Mouse (Mus musculus) neural tube, embryonic 14.5 days (tissue): ENCODE data around the gene 1700012B07Rik. TPM values are rescaled to one million over a fixed set of nuclear protein-coding genes. Genes with fewer than 3 reads are reported as not detected.

Experiments
- ATAC-seq: fragments of 200-750 bp; cut with Nextera tagmentation; 2 replicates; pipeline ENCODE4 v1.8.0; 2017; ENCODE audit warnings: low read depth, mild to moderate bottlenecking, moderate TSS enrichment, moderate library complexity
- H3K27ac ChIP-seq: fragments of 300-500 bp; sonication (generic); 2 replicates; pipeline ENCODE4 v1.5.1; 2014; ENCODE audit warnings: low read depth, mild to moderate bottlenecking, control low read depth, low read length, moderate library complexity, mixed read lengths
- H3K27me3 ChIP-seq: fragments of 300-500 bp; sonication (generic); 2 replicates; pipeline ENCODE4 v1.6.1; 2014; ENCODE audit warnings: low read length; ENCODE audit not compliant: control insufficient read depth, insufficient read depth
- H3K36me3 ChIP-seq: fragments of 300-500 bp; sonication (generic); 2 replicates; pipeline ENCODE4 v1.6.1; 2014; ENCODE audit warnings: low read length, mixed read lengths; ENCODE audit not compliant: control insufficient read depth, insufficient read depth
- H3K4me1 ChIP-seq: fragments of 300-500 bp; sonication (generic); 2 replicates; pipeline ENCODE4 v1.6.1; 2014; ENCODE audit warnings: low read length; ENCODE audit not compliant: control insufficient read depth, insufficient read depth
- H3K4me2 ChIP-seq: fragments of 300-500 bp; sonication (generic); 2 replicates; pipeline ENCODE4 v1.6.1; 2014; ENCODE audit warnings: mild to moderate bottlenecking, low read depth, low read length, control low read depth
- H3K4me3 ChIP-seq: fragments of 300-500 bp; sonication (generic); 2 replicates; pipeline ENCODE4 v1.5.1; 2014; ENCODE audit warnings: low read depth, low read length, control low read depth, mixed read lengths
- H3K9ac ChIP-seq: fragments of 300-500 bp; sonication (generic); replicated peaks from 2 replicates; pipeline ENCODE4 v1.6.1; 2014; ENCODE audit warnings: low read depth, mild to moderate bottlenecking, control low read depth, low read length, mixed read lengths
- H3K9me3 ChIP-seq: fragments of 300-500 bp; sonication (generic); 2 replicates; pipeline ENCODE4 v1.6.1; 2016; ENCODE audit warnings: low read length; ENCODE audit not compliant: control insufficient read depth
- WGBS: fragments of 180-500 bp; shearing (Covaris S2); extraction: QIAGEN DNeasy Blood & Tissue Kit; methylation state at CpG from one replicate; pipeline ENCODE4 v1.1.7; 2014; 5-methylcytosine and 5-hydroxymethylcytosine counted together
- polyA plus RNA-seq: library from polyadenylated mRNA; unstranded; fragments of >200 nt; fragmentation: Nextera tagmentation; extraction: Ambion mirVana; gene quantifications from 2 replicates; pipeline ENCODE4 v1.2.1, GENCODE M21; 2014

Gene 1700012B07Rik
- polyA plus RNA-seq, 1 experiment from 2014 or later = not detected

GRCm38 (mm10) chr11:109790221-109790620 lies 37.6 kb downstream of the 1700012B07Rik start:
- H3K4me2 ChIP-seq = no peak overlapping the region
- no peak overlapping the region for H3K27ac ChIP-seq
- no peak overlapping the region for H3K4me3 ChIP-seq
- H3K27me3 ChIP-seq = no peaks in the 10 kb centered on the region
- H3K9me3 ChIP-seq = no peaks in the 10 kb centered on the region
- 89% methylated on average over 8 of the region's 8 CpGs for WGBS
- no peaks in the 10 kb centered on the region for H3K36me3 ChIP-seq
- no peaks in the 10 kb centered on the region for H3K4me1 ChIP-seq
- H3K9ac ChIP-seq = no peak overlapping the region
- ATAC-seq = no peak

DNA sequence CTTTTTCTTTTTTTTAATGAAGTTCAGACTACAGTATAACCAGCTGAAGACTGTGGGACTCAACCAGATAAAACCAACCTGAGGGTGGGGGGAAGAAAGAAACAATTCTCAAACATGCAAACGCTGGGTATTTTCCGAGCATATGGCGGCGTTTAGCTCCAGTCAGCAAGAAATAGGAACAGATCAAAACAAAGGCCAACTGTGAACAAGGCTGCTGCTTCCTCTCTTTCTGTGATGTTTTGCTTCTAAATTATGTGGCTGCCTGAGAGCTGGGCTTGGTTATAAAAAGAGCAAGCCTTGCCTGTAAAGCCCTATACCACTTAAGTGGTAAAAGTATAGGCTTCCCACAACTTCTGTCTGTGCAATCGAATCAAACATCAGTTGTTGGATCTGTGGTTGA lies 42.5 kb downstream of the 1700012B07Rik start:
- H3K27me3 ChIP-seq = no peaks in the 10 kb centered on the region
- ATAC-seq = no peak
- no peaks in the 10 kb centered on the region for H3K4me1 ChIP-seq
- H3K9me3 ChIP-seq = no peaks in the 10 kb centered on the region
- no peak overlapping the region for H3K9ac ChIP-seq
- 81% methylated on average over 5 of the region's 5 CpGs for WGBS
- H3K4me2 ChIP-seq = no peak overlapping the region
- H3K36me3 ChIP-seq = no peaks in the 10 kb centered on the region
- H3K27ac ChIP-seq = no peak overlapping the region
- no peak overlapping the region for H3K4me3 ChIP-seq

- H3K9ac ChIP-seq = no peak overlapping the region
- ATAC-seq = no peak
- H3K9me3 ChIP-seq = no peaks in the 10 kb centered on the region
- no peaks in the 10 kb centered on the region for H3K4me1 ChIP-seq
- no peaks in the 10 kb centered on the region for H3K36me3 ChIP-seq
- no peaks in the 10 kb centered on the region for H3K27me3 ChIP-seq
- no peak overlapping the region for H3K4me2 ChIP-seq
- WGBS = 91% methylated on average over 1 of the region's 1 CpGs
- H3K4me3 ChIP-seq = no peak overlapping the region
- H3K27ac ChIP-seq = no peak overlapping the region
These were observed 56.5 kb downstream of the 1700012B07Rik start for GRCm38 (mm10) chr11:109771381-109771780.

GRCm38 (mm10) chr11:109770185-109770584 lies 57.7 kb downstream of the 1700012B07Rik start:
- no peaks in the 10 kb centered on the region for H3K36me3 ChIP-seq
- no peaks in the 10 kb centered on the region for H3K27me3 ChIP-seq
- 69% methylated on average over 14 of the region's 14 CpGs for WGBS
- H3K4me3 ChIP-seq = no peak overlapping the region
- H3K9ac ChIP-seq = no peak overlapping the region
- no peak overlapping the region for H3K27ac ChIP-seq
- H3K4me2 ChIP-seq = no peak overlapping the region
- H3K4me1 ChIP-seq = no peaks in the 10 kb centered on the region
- no peak for ATAC-seq
- H3K9me3 ChIP-seq = no peaks in the 10 kb centered on the region

DNA sequence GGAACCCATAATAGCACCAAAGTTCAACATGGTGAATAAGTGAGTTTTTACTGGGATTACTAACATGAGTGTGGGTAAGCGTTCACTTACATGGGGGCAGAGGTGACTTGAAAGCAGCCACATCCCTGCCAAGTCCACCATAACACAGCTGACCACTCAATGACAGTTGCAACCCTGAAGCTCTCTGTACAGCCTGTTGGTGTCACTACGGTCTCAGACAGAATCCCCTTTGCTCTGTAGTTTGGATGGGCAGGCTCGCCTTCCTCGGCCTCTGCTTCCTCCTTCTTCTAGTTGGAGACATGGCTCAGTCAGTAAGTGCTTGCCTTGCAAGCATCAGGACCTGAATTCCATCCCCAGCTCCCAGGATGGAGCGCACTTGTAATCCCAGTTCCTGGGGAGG lies 58.8 kb downstream of the 1700012B07Rik start:
- Histone ChIP-seq H3K4me3 (no peak overlapping the region), H3K27me3 (no peaks in the 10 kb centered on the region), H3K4me1 (no peaks in the 10 kb centered on the region), H3K27ac (no peak overlapping the region), H3K36me3 (no peaks in the 10 kb centered on the region), H3K9ac (no peak overlapping the region), H3K9me3 (no peaks in the 10 kb centered on the region), H3K4me2 (no peak overlapping the region)
- ATAC-seq = no peak
- 90% methylated on average over 5 of the region's 5 CpGs for WGBS

DNA sequence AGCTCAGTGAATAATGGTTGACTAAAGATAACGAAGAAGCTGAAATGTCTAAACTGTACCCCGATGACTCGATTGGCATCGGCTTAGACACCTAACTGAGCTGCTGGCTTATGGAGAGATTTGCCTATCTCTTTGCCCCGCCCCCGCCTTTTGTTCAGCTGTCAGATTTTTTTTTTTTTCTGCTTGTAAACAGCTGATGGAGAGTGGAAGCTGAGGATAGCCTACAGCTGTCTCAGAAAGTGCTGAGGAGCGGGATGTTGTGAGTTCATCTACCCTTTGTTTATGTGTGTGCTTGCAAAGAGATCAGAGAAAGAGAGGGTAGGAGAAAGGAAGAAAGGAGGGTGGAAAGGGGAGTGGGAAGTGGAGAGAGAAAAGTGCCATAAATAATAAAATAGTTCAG lies 67.8 kb downstream of the 1700012B07Rik start:
- ATAC-seq = no peak
- H3K4me3 ChIP-seq = no peak overlapping the region
- H3K27ac ChIP-seq = no peak overlapping the region
- H3K4me2 ChIP-seq = no peak overlapping the region
- H3K27me3 ChIP-seq = no peaks in the 10 kb centered on the region
- H3K9ac ChIP-seq = no peak overlapping the region
- no peaks in the 10 kb centered on the region for H3K9me3 ChIP-seq
- no peaks in the 10 kb centered on the region for H3K4me1 ChIP-seq
- WGBS = 88% methylated on average over 7 of the region's 7 CpGs
- no peaks in the 10 kb centered on the region for H3K36me3 ChIP-seq

- Histone ChIP-seq H3K27me3 (no peaks in the 10 kb centered on the region), H3K36me3 (no peaks in the 10 kb centered on the region), H3K4me1 (no peaks in the 10 kb centered on the region), H3K4me2 (no peak overlapping the region), H3K9me3 (no peaks in the 10 kb centered on the region), H3K4me3 (no peak overlapping the region), H3K9ac (no peak overlapping the region), H3K27ac (no peak overlapping the region)
- WGBS = 93% methylated on average over 2 of the region's 2 CpGs
- no peak for ATAC-seq
These were observed 69.1 kb downstream of the 1700012B07Rik start for GRCm38 (mm10) chr11:109758616-109759215.

- Histone ChIP-seq H3K4me3 (no peak overlapping the region), H3K9me3 (no peaks in the 10 kb centered on the region), H3K36me3 (no peaks in the 10 kb centered on the region), H3K9ac (no peak overlapping the region), H3K27me3 (no peaks in the 10 kb centered on the region), H3K27ac (no peak overlapping the region), H3K4me1 (peaks cover 5% of the 10 kb centered on the region; the same call in 1 of the 2 replicates), H3K4me2 (no peak overlapping the region)
- ATAC-seq = peak; percentile 44; the same call in 1 of the 2 replicates
- WGBS = 67% methylated on average over 7 of the region's 7 CpGs
These were observed 73.7 kb downstream of the 1700012B07Rik start for GRCm38 (mm10) chr11:109754105-109754602.

GRCm38 (mm10) chr11:109751636-109752603 lies 75.9 kb downstream of the 1700012B07Rik start:
- Histone ChIP-seq H3K9me3 (no peaks in the 10 kb centered on the region), H3K4me2 (no peak overlapping the region), H3K4me1 (peaks cover 5% of the 10 kb centered on the region; the same call in 1 of the 2 replicates), H3K27ac (no peak overlapping the region), H3K27me3 (no peaks in the 10 kb centered on the region), H3K4me3 (no peak overlapping the region), H3K36me3 (no peaks in the 10 kb centered on the region), H3K9ac (no peak overlapping the region)
- no peak for ATAC-seq
- WGBS = 20% methylated on average over 12 of the region's 12 CpGs
